11 mouse cellular contexts compared by ENCODE assay signal in genomic region chr13:31578389-31578788, GRCm38 (mm10). TPM values are rescaled to one million over a fixed set of nuclear protein-coding genes. Genes with fewer than 3 reads are reported as not detected.
DNase-seq lines count a peak whose midpoint lies in the region; ATAC-seq and TF ChIP-seq lines count a peak whose summit lies in the region.
"Had no signal": no experiment of that assay in that cellular context is flagged by ENCODE, and none has a peak within 500 bp of the region (broad histone marks: within the 10 kb centered on the region; RNA-seq: fewer than 3 reads in every experiment).

No protein-coding gene starts in this region.

- H3K9me3 ChIP-seq in embryonic facial prominence, embryonic 14.5 days (ENCODE audit: control insufficient read depth, low read length) = no peaks in the 10 kb centered on the region
- no peaks in the 10 kb centered on the region for H3K9me3 ChIP-seq in embryonic facial prominence, embryonic 10.5 days
- H3K9me3 ChIP-seq in kidney, postnatal 0 days (replicated peaks; ENCODE audit: low read length) = no peaks in the 10 kb centered on the region
- H3K9me3 ChIP-seq: hindbrain, embryonic 13.5 days had no signal

- H3K27me3 ChIP-seq in embryonic facial prominence, embryonic 14.5 days (replicated peaks; ENCODE audit: control insufficient read depth, insufficient read depth, low read length) = no peaks in the 10 kb centered on the region
- peaks cover 30% of the 10 kb centered on the region for H3K27me3 ChIP-seq in embryonic facial prominence, embryonic 10.5 days (replicated peaks; ENCODE audit: low read depth, poor library complexity, severe bottlenecking)
- H3K27me3 ChIP-seq in kidney, postnatal 0 days (ENCODE audit: insufficient read depth, low read length) = no peaks in the 10 kb centered on the region

- H3K36me3 ChIP-seq in embryonic facial prominence, embryonic 14.5 days (ENCODE audit: control insufficient read depth, insufficient read depth, low read length) = no peaks in the 10 kb centered on the region
- H3K36me3 ChIP-seq in embryonic facial prominence, embryonic 10.5 days (replicated peaks) = no peaks in the 10 kb centered on the region
- H3K36me3 ChIP-seq in kidney, postnatal 0 days (ENCODE audit: insufficient read depth, low read length) = no peaks in the 10 kb centered on the region
- H3K36me3 ChIP-seq: hindbrain, embryonic 13.5 days had no signal

- 41% methylated on average over 10 of the region's 10 CpGs for WGBS in embryonic facial prominence, embryonic 14.5 days
- WGBS in embryonic facial prominence, embryonic 10.5 days = 46% methylated on average over 10 of the region's 10 CpGs
- 47% methylated on average over 10 of the region's 10 CpGs for WGBS in kidney, postnatal 0 days

- no peaks in the 10 kb centered on the region for H3K4me1 ChIP-seq in embryonic facial prominence, embryonic 14.5 days (ENCODE audit: control insufficient read depth, insufficient read depth, low read length)
- peaks cover 24% of the 10 kb centered on the region for H3K4me1 ChIP-seq in embryonic facial prominence, embryonic 10.5 days
- H3K4me1 ChIP-seq in kidney, postnatal 0 days (replicated peaks; ENCODE audit: insufficient read depth, low read length) = no peaks in the 10 kb centered on the region; the same call in 1 of the 2 replicates

- H3K9ac ChIP-seq in embryonic facial prominence, embryonic 14.5 days (ENCODE audit: low read depth, low read length) = no peak overlapping the region
- H3K9ac ChIP-seq in kidney, postnatal 0 days (ENCODE audit: low read depth, low read length) = no peak overlapping the region
- H3K9ac ChIP-seq: hindbrain, embryonic 13.5 days had no signal

- TF ChIP-seq CTCF in kidney, postnatal 0 days (IDR thresholded peaks at IDR 0.05; ENCODE audit: low read depth) = 0 out of 2 replicates have a peak, but pooled peaks have one; percentile 8
- no peak for TF ChIP-seq CTCF in left cerebral cortex, adult 2 months (IDR thresholded peaks at IDR 0.05)

- intact Hi-C loops in left cerebral cortex, adult 2 months (cut with DNase I) = no loop called here

- no peak overlapping the region for H3K27ac ChIP-seq in embryonic facial prominence, embryonic 14.5 days (replicated peaks; ENCODE audit: low read depth, low read length)
- H3K27ac ChIP-seq in embryonic facial prominence, embryonic 10.5 days (replicated peaks) = no peak overlapping the region
- no peak overlapping the region for H3K27ac ChIP-seq in kidney, postnatal 0 days
- no peak overlapping the region for H3K27ac ChIP-seq in left cerebral cortex, adult 2 months
- H3K27ac ChIP-seq: hindbrain, embryonic 13.5 days had no signal

- peak; percentile 39 for DNase-seq in embryonic facial prominence, embryonic 14.5 days (ENCODE audit: low spot score)
- no peak for DNase-seq in embryonic facial prominence, embryonic 10.5 days (ENCODE audit: low spot score)
- DNase-seq in fibroblast of lung, adult 2 months (ENCODE audit: low read depth) = peak; percentile 24
- DNase-seq in kidney, postnatal 0 days (ENCODE audit: low spot score) = peak; percentile 50
- DNase-seq in lung, postnatal 25 days (ENCODE audit: low spot score) = peak; percentile 75
- DNase-seq in left cerebral cortex, adult 2 months (ENCODE audit: extremely low spot score in 1 of 2, low spot score in 2 of 2) = no peak
- DNase-seq in adrenal gland, adult (ENCODE audit: inconsistent age in 2 of 2, low spot score in 1 of 2) = no peak
- DNase-seq: cerebellum, adult 11-12 months; right cerebral cortex, postnatal 4 days had no signal

- ATAC-seq in embryonic facial prominence, embryonic 14.5 days (ENCODE audit: low read depth) = no peak
- peak; percentile 90 for ATAC-seq in kidney, postnatal 0 days (replicated peaks; ENCODE audit: low FRiP score, low read depth)
- ATAC-seq in megakaryocyte progenitor cell, adult 5-6 weeks (replicated peaks; ENCODE audit: poor library complexity) = no peak

- H3K4me2 ChIP-seq in embryonic facial prominence, embryonic 14.5 days (ENCODE audit: low read depth, low read length) = no peak overlapping the region
- no peak overlapping the region for H3K4me2 ChIP-seq in kidney, postnatal 0 days (ENCODE audit: low read length)
- H3K4me2 ChIP-seq: hindbrain, embryonic 13.5 days had no signal

- H3K4me3 ChIP-seq in embryonic facial prominence, embryonic 14.5 days (ENCODE audit: low read depth, low read length) = no peak overlapping the region
- H3K4me3 ChIP-seq in embryonic facial prominence, embryonic 10.5 days = no peak overlapping the region
- H3K4me3 ChIP-seq in kidney, postnatal 0 days (replicated peaks; ENCODE audit: low read depth, low read length) = no peak overlapping the region
- H3K4me3 ChIP-seq in left cerebral cortex, adult 2 months = no peak overlapping the region
- H3K4me3 ChIP-seq: hindbrain, embryonic 13.5 days had no signal

RNA-seq across cellular contexts. Expression of gene A530084C06Rik, which starts 19.3 kb away (rescaled TPM):
- polyA plus RNA-seq in embryonic facial prominence, embryonic 14.5 days (2014; fragmentation: Nextera tagmentation; extraction: Ambion mirVana) = not detected in 2 replicates
- polyA plus RNA-seq in embryonic facial prominence, embryonic 10.5 days (2016; fragmentation: Nextera tagmentation; extraction: Ambion mirVana) = not detected in 2 replicates
- not detected in 2 replicates for polyA plus RNA-seq in kidney, postnatal 0 days (2015; fragmentation: Nextera tagmentation; extraction: Ambion mirVana)
- total RNA-seq in megakaryocyte progenitor cell, adult 5-6 weeks (2015) = not detected in 2 replicates
- not detected in 2 replicates for total RNA-seq in megakaryocyte progenitor cell, adult 5-6 weeks (2017)
- under 1 TPM; 0.38 to 0.49 TPM for total RNA-seq in left cerebral cortex, adult 2 months (2021)
- polyA plus RNA-seq: hindbrain, embryonic 13.5 days had no signal

RNA-seq across cellular contexts. Expression of gene Foxq1, which starts 22.5 kb away (rescaled TPM):
- polyA plus RNA-seq in embryonic facial prominence, embryonic 14.5 days (2014; fragmentation: Nextera tagmentation; extraction: Ambion mirVana) = 1.8 and 2.1 TPM in 2 replicates
- polyA plus RNA-seq in embryonic facial prominence, embryonic 10.5 days (2016; fragmentation: Nextera tagmentation; extraction: Ambion mirVana) = 0.52 and 0.70 TPM in 2 replicates
- polyA plus RNA-seq in kidney, postnatal 0 days (2015; fragmentation: Nextera tagmentation; extraction: Ambion mirVana) = 7.3 and 11.2 TPM in 2 replicates
- not detected in 2 replicates for total RNA-seq in megakaryocyte progenitor cell, adult 5-6 weeks (2015)
- total RNA-seq in megakaryocyte progenitor cell, adult 5-6 weeks (2017) = 0.10 TPM in 1 of 2 replicates, not detected in the other
- total RNA-seq in left cerebral cortex, adult 2 months (2021) = 1 to 10 TPM; 2.1 to 2.2 TPM

RNA-seq across cellular contexts. Expression of gene Foxf2, which starts 47.2 kb away (rescaled TPM):
- 5.1 and 5.3 TPM in 2 replicates for polyA plus RNA-seq in embryonic facial prominence, embryonic 14.5 days (2014; fragmentation: Nextera tagmentation; extraction: Ambion mirVana)
- polyA plus RNA-seq in embryonic facial prominence, embryonic 10.5 days (2016; fragmentation: Nextera tagmentation; extraction: Ambion mirVana) = 10.8 and 12.8 TPM in 2 replicates
- not detected in 2 replicates for polyA plus RNA-seq in kidney, postnatal 0 days (2015; fragmentation: Nextera tagmentation; extraction: Ambion mirVana)
- total RNA-seq in megakaryocyte progenitor cell, adult 5-6 weeks (2015) = not detected in 2 replicates
- not detected in 2 replicates for total RNA-seq in megakaryocyte progenitor cell, adult 5-6 weeks (2017)
- 1 to 10 TPM; 4.6 to 4.9 TPM for total RNA-seq in left cerebral cortex, adult 2 months (2021)

Comparison
In these comparisons a context has a peak if more than half of its experiments do, and no peak if none do; other contexts are left out.
1. DNase-seq: peak in embryonic facial prominence, embryonic 14.5 days (single experiment), fibroblast of lung, adult 2 months (single experiment), kidney, postnatal 0 days (single experiment) and lung, postnatal 25 days (single experiment); none in embryonic facial prominence, embryonic 10.5 days (single experiment), left cerebral cortex, adult 2 months (0 of 2) and adrenal gland, adult (0 of 2).